Mouse (Mus musculus) limb, embryonic 14.5 days (tissue): Measurements from ENCODE around the gene Sox5. TPM values are rescaled to one million over a fixed set of nuclear protein-coding genes. Genes with fewer than 3 reads are reported as not detected.

Experiments
- ATAC-seq: fragments of 200-750 bp; cut with Nextera tagmentation; 2 replicates; pipeline ENCODE4 v1.8.0; 2017; ENCODE audit warnings: low read depth, moderate number of reproducible peaks, moderate TSS enrichment; ENCODE audit not compliant: low FRiP score
- DNase-seq: peaks from one replicate; pipeline ENCODE4 v3.0.0-alpha.2; 2015; ENCODE audit warnings: low spot score
- H3K27ac ChIP-seq: fragments of 300-500 bp; sonication (generic); replicated peaks from 2 replicates; pipeline ENCODE4 v1.5.1; 2014; ENCODE audit warnings: low read depth, mild to moderate bottlenecking, low read length, moderate library complexity, mixed read lengths
- H3K27me3 ChIP-seq: fragments of 300-500 bp; sonication (generic); 2 replicates; pipeline ENCODE4 v1.6.1; 2014; ENCODE audit warnings: low read length, mixed read lengths; ENCODE audit not compliant: control insufficient read depth, insufficient read depth
- H3K36me3 ChIP-seq: fragments of 300-500 bp; sonication (generic); 2 replicates; pipeline ENCODE4 v1.6.1; 2014; ENCODE audit warnings: mild to moderate bottlenecking, low read length, moderate library complexity, mixed read lengths; ENCODE audit not compliant: control insufficient read depth, insufficient read depth
- H3K4me1 ChIP-seq: fragments of 300-500 bp; sonication (generic); 2 replicates; pipeline ENCODE4 v1.6.1; 2014; ENCODE audit warnings: antibody characterized with exemption, low read length, mixed read lengths; ENCODE audit not compliant: control insufficient read depth, insufficient read depth
- H3K4me2 ChIP-seq: fragments of 300-500 bp; sonication (generic); replicated peaks from 2 replicates; pipeline ENCODE4 v1.6.1; 2014; ENCODE audit warnings: low read depth, mild to moderate bottlenecking, low read length, moderate library complexity; ENCODE audit not compliant: severe bottlenecking
- H3K4me3 ChIP-seq: fragments of 300-500 bp; sonication (generic); replicated peaks from 2 replicates; pipeline ENCODE4 v1.5.1; 2014; ENCODE audit warnings: low read length
- H3K9ac ChIP-seq: fragments of 300-500 bp; sonication (generic); 2 replicates; pipeline ENCODE4 v1.6.1; 2014; ENCODE audit warnings: mild to moderate bottlenecking, low read depth, low read length, moderate library complexity; ENCODE audit not compliant: severe bottlenecking
- H3K9me3 ChIP-seq: fragments of 300-500 bp; sonication (generic); 2 replicates; pipeline ENCODE4 v1.6.1; 2016; ENCODE audit warnings: low read length; ENCODE audit not compliant: control insufficient read depth
- POLR2A ChIP-seq: fragments of 200-500 bp; IDR thresholded peaks from 2 replicates; pipeline ENCODE4 v1.8.0; 2012; ENCODE audit warnings: inconsistent platforms, mild to moderate bottlenecking, moderate library complexity, borderline replicate concordance; ENCODE audit not compliant: insufficient read depth, insufficient read length; ENCODE audit errors: extremely low read depth
- whole genome bisulfite sequencing: fragments of 180-500 bp; shearing (Covaris S2); extraction: QIAGEN DNeasy Blood & Tissue Kit; methylation state at CpG from one replicate; pipeline ENCODE4 v1.1.7; 2014; 5-methylcytosine and 5-hydroxymethylcytosine counted together
- polyA plus RNA-seq, 2 experiments: library from polyadenylated mRNA; depleted of rRNA in 1 of 2; stranded (reverse) in 1 of 2; unstranded in 1 of 2; fragments of >200 nt; fragmentation: Nextera tagmentation in 1 of 2; extraction: Ambion mirVana in 1 of 2; gene quantifications; 2 replicates each; pipeline versions ENCODE4 v1.2.1 to v1.2.3; 2012 to 2014

Gene Sox5
- polyA plus RNA-seq, 2 experiments = 20.6 to 32.8 TPM

DNA sequence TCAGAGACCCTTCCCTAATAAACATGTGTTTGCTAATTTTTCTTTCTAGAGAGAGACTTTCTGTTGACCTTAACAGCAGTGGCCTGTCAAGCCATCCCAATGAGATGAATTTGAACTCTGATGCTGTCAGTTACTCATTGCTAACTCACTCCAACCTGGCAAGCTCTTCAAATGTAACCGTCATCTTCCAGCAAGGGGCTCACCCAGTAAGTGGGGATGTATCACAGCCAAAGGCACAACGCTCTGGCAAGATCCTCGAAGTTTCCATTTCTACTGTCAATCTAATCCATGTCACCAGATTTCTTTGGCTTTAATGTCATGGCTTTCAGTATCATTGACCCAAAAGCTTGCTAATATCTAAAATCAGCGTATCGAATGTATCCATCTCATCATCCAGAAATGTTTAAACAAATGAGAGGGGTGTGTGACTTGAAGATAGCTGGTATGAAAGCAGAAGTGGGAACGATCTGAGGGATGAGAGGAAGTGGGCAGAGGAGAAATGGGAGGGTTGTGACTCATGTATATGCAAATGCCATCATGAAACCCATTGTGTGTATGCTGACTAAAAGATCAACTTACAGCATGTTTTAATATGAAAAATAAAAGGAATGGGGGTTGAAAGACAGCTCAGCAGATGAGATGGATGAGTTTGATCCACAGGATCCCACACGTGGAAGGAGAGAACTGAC lies 88.4 kb downstream of the Sox5 start:
- Histone ChIP-seq H3K4me1 (no peaks in the 10 kb centered on the region), H3K4me3 (no peak overlapping the region), H3K9me3 (no peaks in the 10 kb centered on the region), H3K4me2 (no peak overlapping the region), H3K27ac (no peak overlapping the region), H3K27me3 (no peaks in the 10 kb centered on the region), H3K9ac (no peak overlapping the region), H3K36me3 (no peaks in the 10 kb centered on the region)
- ATAC-seq (no peak), DNase-seq (no peak)
- 91% methylated on average over 7 of the region's 7 CpGs for WGBS
- no peak for TF ChIP-seq POLR2A

DNA sequence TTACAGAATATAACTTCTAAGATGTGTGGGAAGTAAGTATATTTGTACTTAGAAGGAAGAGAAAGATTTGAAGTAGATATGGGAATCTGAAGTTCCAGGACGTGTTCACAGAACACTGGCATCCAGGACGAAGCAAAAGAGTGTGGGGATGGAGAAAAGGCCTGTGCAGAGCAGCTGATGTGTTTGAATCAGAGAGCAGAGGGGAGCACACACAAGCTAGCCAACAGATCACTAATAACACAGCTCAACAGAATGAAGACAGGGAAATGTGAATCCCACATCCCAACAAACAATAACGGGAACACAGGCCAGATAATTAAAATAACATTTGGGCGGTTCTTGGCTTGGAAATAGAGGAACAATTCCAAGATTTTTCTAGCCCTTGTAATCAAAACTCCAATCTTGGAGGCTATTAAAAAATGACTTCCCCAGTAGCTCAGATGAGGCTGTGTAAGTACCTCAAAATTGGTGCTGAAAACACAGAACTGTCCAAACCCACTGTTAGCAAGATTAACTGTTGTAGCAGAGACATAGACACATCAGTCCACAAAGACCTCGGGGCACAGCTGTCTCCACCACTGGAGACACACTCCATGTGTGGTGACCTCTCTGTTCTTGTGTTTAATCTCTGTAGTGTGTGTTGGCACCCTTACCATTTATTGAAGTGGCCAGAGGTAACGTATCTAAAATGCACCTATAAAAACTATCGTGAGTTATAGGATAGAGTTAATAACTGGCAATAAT lies 90.3 kb downstream of the Sox5 start:
- H3K9me3 ChIP-seq = no peaks in the 10 kb centered on the region
- DNase-seq (no peak), ATAC-seq (no peak)
- H3K9ac ChIP-seq = no peak overlapping the region
- H3K27ac ChIP-seq = no peak overlapping the region
- WGBS = 71% methylated on average over 7 of the region's 7 CpGs
- no peak for TF ChIP-seq POLR2A
- no peaks in the 10 kb centered on the region for H3K36me3 ChIP-seq
- no peaks in the 10 kb centered on the region for H3K4me1 ChIP-seq
- H3K4me2 ChIP-seq = no peak overlapping the region
- H3K27me3 ChIP-seq = no peaks in the 10 kb centered on the region
- H3K4me3 ChIP-seq = no peak overlapping the region

DNA sequence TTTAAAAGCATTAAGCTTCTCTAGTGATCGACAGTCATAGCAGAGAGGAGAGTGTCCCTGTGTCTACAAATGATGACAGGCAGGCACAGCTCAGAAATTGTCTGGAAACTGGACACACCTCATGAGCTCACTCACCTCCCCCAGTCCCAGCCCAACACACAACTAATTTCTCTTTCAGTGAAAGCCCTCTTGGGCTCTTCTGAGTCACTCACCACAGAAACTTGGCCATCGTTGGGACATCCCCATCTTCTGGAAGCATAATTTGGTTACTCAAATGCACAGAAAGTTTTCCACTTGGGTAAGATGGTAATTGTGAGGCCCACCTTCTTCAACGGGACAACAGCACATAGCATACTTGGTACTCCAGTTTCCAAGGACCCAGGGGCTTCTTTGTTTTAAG lies 92.7 kb downstream of the Sox5 start:
- ATAC-seq = no peak
- Histone ChIP-seq H3K36me3 (no peaks in the 10 kb centered on the region), H3K4me3 (no peak overlapping the region), H3K9me3 (no peaks in the 10 kb centered on the region), H3K27me3 (no peaks in the 10 kb centered on the region), H3K4me1 (no peaks in the 10 kb centered on the region), H3K27ac (no peak overlapping the region), H3K4me2 (no peak overlapping the region), H3K9ac (no peak overlapping the region)
- 88% methylated on average over 3 of the region's 3 CpGs for WGBS
- no peak for DNase-seq
- TF ChIP-seq POLR2A = no peak

DNA sequence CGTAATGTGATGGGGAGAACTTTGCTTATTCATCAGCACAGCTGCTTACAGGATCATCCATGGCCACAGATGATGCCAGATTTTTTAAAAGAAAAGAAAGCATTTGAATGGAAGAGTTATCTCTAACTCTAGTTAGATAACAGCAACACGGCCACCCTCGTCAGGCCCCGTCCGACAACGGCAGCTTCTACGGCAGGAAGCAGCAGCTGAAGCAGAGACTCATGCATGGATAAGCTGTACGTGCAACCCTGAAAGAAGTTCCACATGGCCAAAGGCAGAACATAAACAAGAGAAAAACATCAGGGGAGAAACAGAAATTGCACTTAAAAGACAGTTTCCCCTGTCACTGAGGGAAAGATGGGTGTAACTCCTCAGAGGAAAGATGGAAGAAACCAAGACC lies 94.1 kb downstream of the Sox5 start:
- no peak for TF ChIP-seq POLR2A
- no peaks in the 10 kb centered on the region for H3K36me3 ChIP-seq
- H3K27me3 ChIP-seq = no peaks in the 10 kb centered on the region
- ATAC-seq (no peak), DNase-seq (no peak)
- WGBS = 78% methylated on average over 8 of the region's 8 CpGs
- H3K4me2 ChIP-seq = no peak overlapping the region
- no peaks in the 10 kb centered on the region for H3K4me1 ChIP-seq
- H3K4me3 ChIP-seq = no peak overlapping the region
- no peak overlapping the region for H3K9ac ChIP-seq
- H3K9me3 ChIP-seq = no peaks in the 10 kb centered on the region
- no peak overlapping the region for H3K27ac ChIP-seq

DNA sequence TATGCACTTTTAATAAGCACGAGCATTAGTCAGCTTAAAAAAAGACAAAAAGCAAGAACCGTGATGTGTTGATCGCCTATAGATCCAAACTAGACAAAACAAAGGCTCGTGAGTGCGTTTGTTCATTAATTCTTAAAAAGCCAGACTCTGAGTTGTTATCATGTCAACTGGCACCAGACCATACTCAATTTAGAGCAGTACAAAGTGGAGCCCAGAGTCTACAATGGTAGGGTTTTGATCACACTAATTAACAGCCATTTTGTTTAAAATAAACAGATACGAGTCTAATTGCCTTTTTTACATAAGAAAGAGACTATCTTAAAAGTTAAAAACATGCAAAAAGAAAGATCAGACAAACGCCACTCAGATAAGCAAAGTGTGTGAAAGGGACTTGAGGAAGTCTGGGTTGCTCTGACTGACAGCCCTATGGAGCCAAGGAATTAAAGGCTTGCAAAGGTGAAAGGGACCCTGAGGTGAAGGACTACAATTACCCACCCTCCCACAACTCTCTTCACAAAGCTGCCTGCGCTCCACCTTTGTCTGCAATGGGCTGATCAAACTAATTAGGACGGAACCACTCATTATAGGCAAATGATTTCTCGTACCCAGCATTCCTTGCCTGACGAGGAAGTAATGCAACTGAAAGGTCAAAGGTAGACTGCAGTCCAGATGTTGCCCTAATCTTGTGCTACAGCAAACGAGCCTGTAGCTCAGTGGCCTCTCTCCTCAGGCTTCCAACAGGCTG lies 100.6 kb downstream of the Sox5 start:
- no peak overlapping the region for H3K9ac ChIP-seq
- WGBS = 57% methylated on average over 12 of the region's 12 CpGs
- no peaks in the 10 kb centered on the region for H3K27me3 ChIP-seq
- H3K4me2 ChIP-seq = no peak overlapping the region
- no peak for ATAC-seq
- H3K4me3 ChIP-seq = no peak overlapping the region
- no peaks in the 10 kb centered on the region for H3K9me3 ChIP-seq
- no peak for TF ChIP-seq POLR2A
- no peaks in the 10 kb centered on the region for H3K36me3 ChIP-seq
- no peaks in the 10 kb centered on the region for H3K4me1 ChIP-seq
- no peak overlapping the region for H3K27ac ChIP-seq
- no peak for DNase-seq
